Mouse (Mus musculus): ENCODE data around the gene Kcnmb1. TPM values are rescaled to one million over a fixed set of nuclear protein-coding genes. Genes with fewer than 3 reads are reported as not detected.

The Kcnmb1 gene
- polyA plus RNA-seq, 1 experiment from 2014 or later, result 0.18 TPM

Other genes starting within 250 kb of the Kcnmb1 start
- gene Kcnip1, start 30.1 kb downstream of the Kcnmb1 start, polyA plus RNA-seq (2014; fragmentation: Nextera tagmentation; extraction: Ambion mirVana), result 8.1 and 9.0 TPM in 2 replicates
- gene Lcp2, start 83.9 kb downstream of the Kcnmb1 start, polyA plus RNA-seq (2014; fragmentation: Nextera tagmentation; extraction: Ambion mirVana), result 2.7 TPM in 2 replicates
- gene 4930469K13Rik, start 135.5 kb downstream of the Kcnmb1 start, polyA plus RNA-seq (2014; fragmentation: Nextera tagmentation; extraction: Ambion mirVana), result not detected in 2 replicates
- not detected in 2 replicates for gene Foxi1, start 245.1 kb downstream of the Kcnmb1 start, polyA plus RNA-seq (2014; fragmentation: Nextera tagmentation; extraction: Ambion mirVana)